Mouse (Mus musculus): ENCODE data around the gene Mettl8. TPM values are rescaled to one million over a fixed set of nuclear protein-coding genes. Genes with fewer than 3 reads are reported as not detected.

Gene Mettl8
- polyA plus RNA-seq, 1 experiment from 2014 or later = 13.3 TPM

Other genes with a start within 250 kb of the Mettl8 start
- gene Tlk1, start 229.9 kb downstream of the Mettl8 start, polyA plus RNA-seq (2014; fragmentation: Nextera tagmentation; extraction: Ambion mirVana) = 27.6 and 28.2 TPM in 2 replicates
- gene Dcaf17, start 255 bp downstream of the Mettl8 start, polyA plus RNA-seq (2014; fragmentation: Nextera tagmentation; extraction: Ambion mirVana) = 27.5 and 31.7 TPM in 2 replicates
- gene Cybrd1, start 62.3 kb upstream of the Mettl8 start, polyA plus RNA-seq (2014; fragmentation: Nextera tagmentation; extraction: Ambion mirVana) = 1.8 and 2.5 TPM in 2 replicates
- gene Dync1i2, start 156.1 kb upstream of the Mettl8 start, polyA plus RNA-seq (2014; fragmentation: Nextera tagmentation; extraction: Ambion mirVana) = 229 and 268 TPM in 2 replicates

All from neural tube, embryonic 14.5 days (tissue).